Mouse (Mus musculus) c-Kit-negative CD71-positive TER-119-positive erythroid progenitor cells, embryonic 14.5 days (primary cell): ENCODE results near the gene Hist1h2be.
"Not testable (repeated sequence)": the region's sequence is repeated elsewhere in the genome, so short reads cannot be mapped to it uniquely, and the experiment has no call there.

ENCODE experiments used
- DNase-seq: peaks from one replicate; pipeline ENCODE4 v3.0.0-alpha.2; 2013; ENCODE audit warnings: low read depth, low spot score

The Hist1h2be gene

DNA sequence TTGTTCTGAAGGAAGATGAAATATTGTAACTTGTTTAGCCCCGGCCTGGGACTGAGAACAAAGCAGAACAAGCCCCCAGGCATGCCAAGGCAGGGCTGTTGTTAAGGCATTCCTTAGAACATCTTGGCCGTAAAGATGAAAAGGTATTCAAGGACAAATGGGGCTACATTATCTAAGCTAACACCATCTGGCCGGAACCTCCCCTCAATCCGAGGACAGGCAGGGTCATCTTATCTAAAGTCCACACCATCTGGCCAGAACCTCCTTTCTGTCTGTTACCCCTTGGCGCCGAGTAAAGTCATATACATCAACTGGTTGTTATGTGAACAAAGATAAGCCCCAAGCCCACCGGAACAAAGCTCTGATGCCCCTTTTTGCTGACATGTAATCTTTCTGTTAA is 29.0 kb downstream of the Hist1h2be start:
- not testable (repeated sequence) for DNase-seq

DNA sequence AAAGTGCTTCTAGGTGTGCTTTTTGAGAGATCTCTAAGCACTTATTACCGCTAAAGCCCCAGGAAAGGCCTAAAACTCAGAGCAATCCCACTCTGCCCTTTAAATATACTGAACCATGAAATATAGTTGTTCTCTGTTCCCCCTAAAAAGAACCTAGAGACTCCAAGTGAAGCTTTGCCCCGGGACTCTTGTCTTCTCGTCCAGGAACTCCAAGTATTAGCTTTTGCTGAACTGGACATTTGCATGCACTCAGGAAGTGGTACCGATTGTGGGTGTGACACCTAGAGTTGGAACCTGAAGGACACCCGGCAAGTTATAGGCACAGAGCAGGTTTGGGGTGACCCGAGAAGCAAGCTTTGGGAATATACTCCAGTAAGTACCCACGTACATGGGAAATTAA is 29.7 kb downstream of the Hist1h2be start:
- DNase-seq = no peak

DNA sequence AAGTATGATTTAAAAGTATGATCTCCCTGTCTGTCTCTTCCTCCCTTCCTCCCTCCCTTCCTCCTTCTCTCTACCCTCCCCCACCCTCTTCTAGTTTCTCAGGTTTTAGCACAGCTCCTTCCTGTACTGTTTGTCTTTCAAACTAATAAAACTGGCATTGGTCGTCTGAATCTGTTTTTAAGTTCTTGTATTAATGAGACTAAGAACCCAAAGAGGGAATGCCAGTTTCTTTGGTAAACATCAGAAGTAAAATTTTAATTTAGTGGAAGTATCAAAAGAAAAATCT is 34.0 kb downstream of the Hist1h2be start:
- peak; percentile 42 for DNase-seq

DNA sequence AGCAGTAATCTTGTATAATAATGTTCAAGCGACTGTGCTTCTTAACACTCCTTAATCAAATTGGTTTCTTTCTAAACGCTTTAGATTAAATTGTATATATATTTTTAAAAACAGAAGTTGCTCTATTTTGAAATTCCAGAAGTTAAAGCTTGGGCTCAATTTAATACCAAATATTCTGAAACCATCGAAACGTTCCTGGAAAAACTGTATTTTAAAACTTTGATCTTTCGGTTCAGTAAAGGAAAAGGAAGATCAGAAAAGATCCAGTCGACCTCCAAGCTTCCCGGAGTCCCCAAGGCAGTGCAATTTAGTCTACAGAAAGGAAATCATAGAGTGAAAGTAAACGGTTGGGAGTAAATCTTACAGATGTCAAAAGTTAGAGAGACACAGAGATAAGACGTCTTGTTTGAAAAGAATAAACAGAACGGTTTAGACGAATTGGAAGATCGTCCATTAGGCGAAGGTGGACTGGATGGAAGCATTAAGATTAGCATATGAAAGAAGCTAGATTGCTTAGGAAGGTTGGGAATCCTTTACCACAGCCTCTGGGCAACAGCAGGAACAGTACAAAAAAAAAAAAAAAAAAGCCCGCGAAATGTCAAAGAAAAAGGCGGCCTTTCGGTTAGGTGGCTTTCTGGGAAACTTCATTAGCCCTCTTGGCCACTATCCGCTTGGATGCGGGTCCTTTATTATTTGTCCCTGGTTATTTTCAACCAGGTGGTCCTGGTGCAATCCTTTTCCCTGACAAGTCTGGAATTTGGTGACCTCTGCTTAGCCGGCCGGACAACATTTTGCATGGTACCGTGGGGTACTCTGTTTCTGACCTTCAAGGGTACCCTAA is 34.6 kb downstream of the Hist1h2be start:
- peak; percentile 60 for DNase-seq

DNA sequence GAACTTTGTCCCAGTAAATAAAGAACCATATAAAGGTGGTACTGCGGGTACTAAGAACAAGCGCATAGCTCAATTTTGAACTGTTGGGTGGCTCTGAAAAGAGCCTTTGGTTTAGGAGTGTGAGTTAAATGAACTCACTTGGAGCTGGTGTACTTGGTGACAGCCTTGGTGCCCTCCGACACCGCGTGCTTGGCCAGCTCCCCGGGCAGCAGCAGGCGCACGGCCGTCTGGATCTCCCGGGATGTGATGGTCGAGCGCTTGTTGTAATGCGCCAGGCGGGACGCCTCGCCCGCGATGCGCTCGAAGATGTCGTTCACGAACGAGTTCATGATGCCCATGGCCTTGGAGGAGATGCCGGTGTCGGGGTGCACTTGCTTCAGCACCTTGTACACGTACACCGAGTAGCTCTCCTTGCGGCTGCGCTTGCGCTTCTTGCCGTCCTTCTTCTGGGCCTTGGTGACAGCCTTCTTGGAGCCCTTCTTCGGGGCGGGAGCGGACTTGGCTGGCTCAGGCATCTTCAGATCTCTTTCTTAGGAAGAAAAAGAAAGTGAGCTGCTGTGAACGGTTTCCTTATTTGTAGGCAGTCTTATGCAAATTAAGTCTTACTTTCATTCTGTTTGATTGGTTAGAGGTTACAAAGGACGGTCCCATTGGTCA is 35.4 kb downstream of the Hist1h2be start:
- peak; percentile 93 for DNase-seq

DNA sequence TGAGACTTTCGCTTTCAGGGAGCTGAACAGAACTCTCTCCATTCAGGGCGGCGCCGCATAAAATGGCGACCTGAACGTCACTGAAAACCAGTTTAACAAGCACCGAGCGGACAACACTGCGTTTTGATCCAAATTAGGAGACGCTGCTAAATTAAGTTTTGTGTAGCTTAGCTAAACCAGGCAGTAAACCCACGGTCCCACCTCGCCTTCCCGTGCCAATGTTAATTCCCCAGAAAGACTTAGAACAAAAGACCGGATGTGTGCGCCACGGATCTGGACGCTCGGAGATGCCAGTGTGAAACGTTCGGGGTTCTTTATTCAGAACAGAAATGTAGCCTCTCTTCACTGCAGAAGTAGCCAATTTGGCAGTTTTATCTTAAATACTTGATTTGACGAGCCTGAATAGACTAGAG is 35.9 kb downstream of the Hist1h2be start:
- DNase-seq = peak; percentile 79

DNA sequence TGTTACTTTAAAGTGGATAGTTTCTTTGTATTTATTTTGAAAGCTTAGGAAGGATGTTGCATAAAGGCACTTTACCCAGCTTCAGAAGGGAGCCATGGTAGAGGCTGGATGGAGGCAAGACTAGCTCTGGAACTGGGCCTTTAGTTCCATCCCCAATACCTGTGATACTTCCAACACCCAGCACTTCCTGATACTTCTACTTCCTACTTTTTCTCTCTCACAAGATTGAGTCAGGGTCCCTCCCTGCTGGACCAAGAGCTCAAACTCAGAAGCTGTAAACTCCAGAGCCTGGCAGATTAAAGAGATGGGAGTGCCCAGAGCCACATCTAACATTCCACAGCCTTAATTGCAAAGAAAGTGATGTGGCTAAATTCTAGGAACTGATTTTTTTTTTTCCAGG is 36.6 kb downstream of the Hist1h2be start:
- peak; percentile 37 for DNase-seq

DNA sequence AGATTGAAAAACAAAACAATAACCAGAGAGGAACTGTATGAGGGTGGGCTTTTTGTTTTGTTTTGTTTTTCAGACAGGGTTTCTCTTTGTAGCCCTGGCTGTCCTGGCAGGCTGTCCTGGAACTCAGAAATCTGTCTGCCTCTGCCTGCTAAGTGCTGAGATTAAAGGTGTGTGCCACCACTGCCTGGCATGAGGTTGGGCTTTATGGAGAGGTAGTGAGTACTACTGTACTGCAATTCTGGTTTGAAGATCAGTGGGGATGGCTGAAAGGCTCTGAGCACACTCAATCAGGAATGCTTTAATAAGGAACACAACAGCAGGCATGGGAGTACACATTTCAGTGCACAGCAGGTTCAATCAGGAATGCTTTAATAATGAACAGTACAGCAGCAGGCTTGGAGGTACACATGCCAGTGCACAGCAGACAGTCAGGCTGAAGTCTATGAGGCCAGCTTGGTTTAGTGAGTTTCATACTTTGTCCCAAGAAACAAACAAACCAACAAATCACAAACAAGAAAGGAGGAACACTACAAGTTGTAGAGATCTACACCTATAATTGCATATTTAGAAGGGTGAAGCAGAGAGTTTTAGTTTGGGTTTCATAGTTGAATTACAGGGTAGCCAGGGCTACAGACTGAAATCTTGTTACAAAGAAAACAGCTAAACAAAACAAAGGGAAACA is 37.4 kb downstream of the Hist1h2be start:
- no peak for DNase-seq

DNA sequence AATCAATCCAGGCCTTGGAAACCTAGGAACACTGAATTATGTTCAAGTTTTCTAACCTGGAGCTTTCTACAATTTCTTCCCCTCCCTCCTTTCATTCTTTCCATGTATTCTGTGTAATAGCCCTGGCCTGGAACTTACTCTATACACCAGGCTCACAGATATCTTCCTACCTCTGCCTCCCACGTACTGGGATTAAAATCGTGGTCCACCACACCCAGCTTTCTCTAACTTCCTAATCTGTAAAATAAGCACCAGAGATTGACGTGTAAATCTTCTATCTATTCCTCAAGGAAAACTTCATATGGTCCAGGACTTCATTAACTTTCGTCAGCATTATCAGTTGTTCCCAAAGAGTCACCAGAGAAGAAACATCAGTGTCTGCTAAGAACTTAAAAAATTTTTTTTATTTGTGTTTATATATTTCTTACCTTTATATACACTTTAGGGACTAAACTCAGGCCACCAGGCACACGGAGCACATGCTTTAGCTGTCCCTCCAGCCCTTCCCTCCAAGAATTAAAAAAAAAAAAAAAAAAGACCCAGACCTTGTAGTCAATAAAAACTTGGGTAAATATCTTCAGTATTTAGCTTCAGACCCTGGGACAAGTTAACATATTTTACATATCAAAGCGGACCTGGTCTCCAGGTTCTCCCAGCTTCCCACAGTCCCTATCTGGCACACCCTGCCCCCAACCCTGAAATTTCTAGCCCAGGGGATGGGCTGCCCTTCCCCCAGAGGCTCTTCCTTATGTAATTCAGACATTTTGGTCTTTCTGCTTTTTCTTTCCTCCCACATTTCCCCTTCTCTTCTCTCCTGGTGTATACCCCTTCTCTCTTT is 38.5 kb downstream of the Hist1h2be start:
- no peak for DNase-seq

DNA sequence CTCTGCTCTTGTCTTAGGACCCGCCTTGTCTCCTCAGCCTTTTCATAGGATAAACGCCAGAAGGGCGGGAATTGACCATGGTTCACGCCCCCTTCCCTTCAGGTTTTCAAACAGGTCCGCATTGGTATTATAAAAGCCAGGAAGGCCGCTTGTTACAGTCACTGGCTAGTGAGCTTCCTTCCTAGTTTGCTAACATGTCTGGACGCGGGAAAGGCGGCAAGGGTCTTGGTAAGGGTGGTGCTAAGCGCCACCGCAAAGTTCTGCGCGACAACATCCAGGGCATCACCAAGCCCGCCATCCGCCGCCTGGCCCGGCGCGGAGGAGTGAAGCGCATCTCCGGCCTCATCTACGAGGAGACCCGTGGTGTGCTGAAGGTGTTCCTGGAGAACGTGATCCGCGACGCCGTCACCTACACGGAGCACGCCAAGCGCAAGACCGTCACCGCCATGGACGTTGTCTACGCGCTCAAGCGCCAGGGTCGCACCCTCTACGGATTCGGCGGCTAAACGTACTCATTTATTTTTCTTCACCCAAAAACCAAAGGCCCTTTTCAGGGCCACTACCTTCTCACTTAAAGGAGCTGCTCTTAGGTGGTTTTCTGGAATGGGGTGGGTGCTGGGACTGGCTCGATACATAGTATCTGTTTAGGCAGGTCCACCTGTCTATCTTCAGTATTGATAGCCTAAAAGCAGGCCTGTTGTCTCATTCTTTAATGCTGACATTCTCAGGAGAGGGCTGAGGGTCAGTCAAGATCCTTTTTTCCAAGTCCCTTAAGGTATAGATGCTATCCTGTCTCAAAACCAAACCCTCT is 39.3 kb downstream of the Hist1h2be start, which contains the start of gene Hist1h4d:
Hist1h4d (plus strand) TSS at position 191 of the 811 bp plus-strand sequence.
- peak; percentile 95 for DNase-seq

DNA sequence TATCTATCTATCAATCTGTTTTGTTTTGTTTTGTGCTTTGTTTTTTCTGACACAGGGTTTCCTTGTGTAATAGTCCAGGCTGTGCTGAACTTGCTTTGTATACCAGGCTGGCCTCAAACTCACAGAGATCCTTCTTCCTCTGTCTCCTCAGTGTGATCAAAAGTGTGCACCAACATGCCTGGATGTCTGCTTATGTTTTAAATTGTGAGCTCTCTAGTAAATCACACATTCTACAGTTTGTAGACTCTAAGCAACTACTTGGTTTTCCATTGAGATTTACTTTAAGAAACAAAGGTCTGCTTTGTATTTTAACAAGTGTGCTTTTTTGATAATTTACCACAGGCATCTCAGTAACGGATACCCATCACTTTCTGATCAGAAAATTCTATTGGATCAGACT is 43.1 kb downstream of the Hist1h2be start:
- no peak for DNase-seq

DNA sequence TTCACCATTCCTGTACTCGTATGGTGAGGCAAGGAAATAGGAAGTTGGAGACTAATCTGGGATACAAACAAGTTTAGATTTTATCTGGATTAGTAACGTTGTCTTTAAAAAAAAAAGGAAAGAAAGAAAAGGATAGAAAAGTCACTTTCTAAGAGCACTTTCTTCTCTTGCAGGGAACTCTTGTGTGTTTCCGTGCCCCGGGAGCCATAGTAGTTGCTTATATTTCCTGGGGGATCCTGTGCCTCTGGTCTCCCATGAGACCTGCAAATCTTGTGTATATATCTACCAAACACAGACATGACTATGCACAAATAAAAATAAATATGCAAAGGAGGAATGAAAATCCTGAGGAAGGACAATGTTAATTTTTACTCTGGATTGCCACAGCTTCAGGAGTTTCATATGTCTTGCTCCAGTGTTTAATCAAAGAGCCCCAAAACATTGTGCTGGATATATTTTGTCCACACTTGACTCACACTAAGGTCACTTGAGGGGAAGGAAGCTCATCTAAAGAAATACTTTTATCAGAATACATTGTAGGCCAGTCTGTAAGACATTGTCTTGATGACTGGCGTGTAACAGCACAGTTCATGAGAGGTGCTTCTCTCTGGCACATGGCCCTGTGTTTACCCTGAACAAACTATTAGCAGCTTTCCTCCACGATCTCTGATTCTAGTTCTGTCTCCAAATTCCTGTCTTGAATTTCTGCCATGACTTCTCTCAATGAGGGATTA is 43.9 kb downstream of the Hist1h2be start:
- peak; percentile 40 for DNase-seq

DNA sequence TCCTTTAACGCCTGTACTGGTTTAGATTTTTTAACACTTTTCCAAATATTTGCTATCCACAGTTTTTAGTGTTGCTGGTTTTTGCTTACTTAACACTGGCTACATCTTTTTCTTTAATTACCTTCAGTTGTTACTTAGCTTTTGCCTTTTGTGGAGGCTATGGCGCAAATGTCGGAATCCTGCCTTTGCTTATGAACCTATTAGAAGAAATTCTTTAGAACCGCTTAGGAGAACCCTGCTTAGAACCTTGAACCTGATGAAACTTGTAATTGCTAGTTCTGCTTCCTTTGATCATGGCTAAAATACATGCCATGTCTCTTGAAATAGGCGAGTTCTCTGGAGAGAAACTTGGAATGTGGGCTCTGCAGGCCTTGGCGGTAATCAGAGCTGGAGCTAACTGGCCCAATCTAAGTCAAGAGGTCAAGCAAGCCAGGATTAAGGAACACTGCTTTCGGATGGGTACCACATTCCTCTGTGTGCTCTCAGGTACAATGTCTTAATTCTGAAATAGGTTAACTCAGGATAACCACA is 44.5 kb downstream of the Hist1h2be start:
- DNase-seq = peak; percentile 50

DNA sequence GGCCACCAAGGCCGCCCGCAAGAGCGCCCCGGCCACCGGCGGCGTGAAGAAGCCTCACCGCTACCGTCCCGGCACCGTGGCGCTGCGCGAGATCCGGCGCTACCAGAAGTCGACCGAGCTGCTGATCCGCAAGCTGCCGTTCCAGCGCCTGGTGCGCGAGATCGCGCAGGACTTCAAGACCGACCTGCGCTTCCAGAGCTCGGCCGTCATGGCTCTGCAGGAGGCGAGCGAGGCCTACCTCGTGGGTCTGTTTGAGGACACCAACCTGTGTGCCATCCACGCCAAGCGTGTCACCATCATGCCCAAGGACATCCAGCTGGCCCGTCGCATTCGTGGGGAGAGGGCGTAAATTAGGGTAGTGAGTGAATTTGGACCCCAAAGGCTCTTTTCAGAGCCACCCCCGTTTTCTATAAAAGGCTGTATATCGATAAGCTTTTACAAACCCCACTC is 45.0 kb downstream of the Hist1h2be start:
- not testable (repeated sequence) for DNase-seq

DNA sequence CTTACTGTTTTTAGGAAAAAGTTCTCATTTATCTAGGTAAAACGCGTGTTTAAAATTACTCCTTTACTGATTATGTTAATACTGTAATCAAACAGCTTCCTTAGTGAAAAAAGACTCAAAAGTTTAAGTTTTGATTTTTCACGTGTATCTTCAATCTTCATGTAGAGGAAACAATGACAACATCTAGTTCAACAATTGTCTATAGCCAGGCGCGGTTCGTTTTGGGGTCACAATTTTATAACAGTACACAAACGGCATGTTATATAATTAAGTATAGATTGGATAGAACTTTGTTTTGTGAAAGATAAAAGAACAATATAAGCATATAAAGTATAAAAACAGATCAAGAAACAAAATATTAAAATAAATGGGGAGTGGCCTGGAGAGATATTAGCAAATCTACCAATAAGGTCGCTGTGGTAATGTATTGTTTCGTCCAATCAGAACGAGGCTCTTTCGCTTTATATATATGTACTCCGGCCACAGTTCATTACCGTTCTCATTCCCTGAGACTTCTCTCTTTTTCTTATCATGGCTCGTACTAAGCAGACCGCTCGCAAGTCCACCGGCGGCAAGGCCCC is 45.6 kb downstream of the Hist1h2be start, which contains the start of gene Hist1h3d:
Hist1h3d (plus strand) TSS at position 493 of the 581 bp plus-strand sequence.
- peak; percentile 88 for DNase-seq

DNA sequence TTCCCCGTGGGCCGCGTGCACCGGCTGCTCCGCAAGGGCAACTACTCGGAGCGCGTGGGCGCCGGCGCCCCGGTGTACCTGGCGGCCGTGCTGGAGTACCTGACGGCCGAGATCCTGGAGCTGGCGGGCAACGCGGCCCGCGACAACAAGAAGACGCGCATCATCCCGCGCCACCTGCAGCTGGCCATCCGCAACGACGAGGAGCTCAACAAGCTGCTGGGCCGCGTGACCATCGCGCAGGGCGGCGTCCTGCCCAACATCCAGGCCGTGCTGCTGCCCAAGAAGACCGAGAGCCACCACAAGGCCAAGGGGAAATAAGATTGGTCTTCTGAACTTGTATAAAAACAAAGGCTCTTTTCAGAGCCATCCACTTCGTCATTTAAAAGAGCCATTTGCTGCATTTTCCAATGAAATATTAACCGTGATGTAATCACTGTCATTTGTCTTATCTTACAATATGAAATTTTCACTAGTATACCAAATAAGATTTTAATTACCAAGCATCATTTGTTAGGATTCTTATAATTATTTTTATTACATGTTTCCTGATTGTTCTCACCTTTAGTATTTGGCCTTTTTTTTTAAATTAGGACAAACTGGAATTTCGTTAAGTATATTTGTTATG is 46.3 kb downstream of the Hist1h2be start:
- DNase-seq = peak; percentile 49

DNA sequence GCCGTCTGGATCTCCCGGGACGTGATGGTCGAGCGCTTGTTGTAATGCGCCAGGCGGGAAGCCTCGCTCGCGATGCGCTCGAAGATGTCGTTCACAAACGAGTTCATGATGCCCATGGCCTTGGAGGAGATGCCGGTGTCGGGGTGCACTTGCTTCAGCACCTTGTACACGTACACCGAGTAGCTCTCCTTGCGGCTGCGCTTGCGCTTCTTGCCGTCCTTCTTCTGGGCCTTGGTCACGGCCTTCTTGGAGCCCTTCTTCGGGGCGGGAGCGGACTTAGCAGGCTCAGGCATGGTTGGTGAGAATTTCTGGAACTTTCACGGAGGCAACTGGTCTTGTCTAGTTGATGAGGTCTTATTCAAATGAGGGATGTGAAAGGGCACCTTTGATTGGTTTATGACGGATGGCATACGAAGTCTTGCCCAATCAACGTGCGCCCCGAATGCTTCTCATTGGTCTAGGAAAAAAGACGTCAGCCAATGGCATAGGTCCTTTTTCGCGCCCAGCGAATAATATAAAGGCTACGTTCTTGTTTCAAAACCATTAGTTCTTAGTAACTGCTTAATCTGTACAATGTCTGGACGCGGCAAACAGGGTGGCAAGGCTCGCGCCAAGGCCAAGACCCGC is 46.9 kb downstream of the Hist1h2be start, which contains the start of the genes Hist1h2bf and Hist1h2ad:
Hist1h2bf (minus strand) TSS at position 299 of the 627 bp plus-strand sequence.
Hist1h2ad (plus strand) TSS at position 484 of the 627 bp plus-strand sequence.
- peak; percentile 99 for DNase-seq
